Mouse (Mus musculus) retina, adult 2 months (tissue): ENCODE results near the gene Pwwp2b.
A peak's percentile ranks its signal among the peaks of the same experiment; 100 is the strongest.

Experiments used
- DNase-seq: peaks from one replicate; pipeline ENCODE4 v3.0.0-alpha.2; 2012; ENCODE audit warnings: low read depth, low spot score

The Pwwp2b gene

GRCm38 (mm10) chr7:139296552-139297100 is 48.3 kb downstream of the Pwwp2b start:
- no peak for DNase-seq

GRCm38 (mm10) chr7:139298446-139298845 is 50.2 kb downstream of the Pwwp2b start:
- no peak for DNase-seq

GRCm38 (mm10) chr7:139299424-139299823 is 51.1 kb downstream of the Pwwp2b start:
- peak; percentile 56 for DNase-seq

- DNase-seq = no peak
These were observed 52.1 kb downstream of the Pwwp2b start for GRCm38 (mm10) chr7:139300423-139300822.

GRCm38 (mm10) chr7:139301505-139301904 is 53.2 kb downstream of the Pwwp2b start:
- no peak for DNase-seq

GRCm38 (mm10) chr7:139302314-139302713 is 54.0 kb downstream of the Pwwp2b start:
- DNase-seq = no peak

GRCm38 (mm10) chr7:139303280-139304011 is 55.2 kb downstream of the Pwwp2b start:
- DNase-seq = peak; percentile 63

- no peak for DNase-seq
These were observed 56.0 kb downstream of the Pwwp2b start for GRCm38 (mm10) chr7:139304322-139304721.

GRCm38 (mm10) chr7:139307056-139307455 is 58.8 kb downstream of the Pwwp2b start:
- no peak for DNase-seq

GRCm38 (mm10) chr7:139308140-139308895 is 60.0 kb downstream of the Pwwp2b start:
- DNase-seq = no peak

- no peak for DNase-seq
These were observed 60.8 kb downstream of the Pwwp2b start for GRCm38 (mm10) chr7:139309106-139309505.

GRCm38 (mm10) chr7:139310487-139310951 is 62.2 kb downstream of the Pwwp2b start:
- DNase-seq = no peak

GRCm38 (mm10) chr7:139312686-139313085 is 64.4 kb downstream of the Pwwp2b start:
- no peak for DNase-seq

GRCm38 (mm10) chr7:139313413-139313812 is 65.1 kb downstream of the Pwwp2b start:
- DNase-seq = no peak

GRCm38 (mm10) chr7:139314716-139315115 is 66.4 kb downstream of the Pwwp2b start:
- DNase-seq = no peak

- no peak for DNase-seq
These were observed 70.7 kb downstream of the Pwwp2b start for GRCm38 (mm10) chr7:139319006-139319411.
